31 mouse cellular contexts compared by ENCODE assay signal in genomic region chr7:84387826-84388225, GRCm38 (mm10). TPM values are rescaled to one million over a fixed set of nuclear protein-coding genes. Genes with fewer than 3 reads are reported as not detected.
DNase-seq lines count a peak whose midpoint lies in the region; ATAC-seq lines count a peak whose summit lies in the region.
"Had no signal": no experiment of that assay in that cellular context is flagged by ENCODE, and none has a peak within 500 bp of the region (broad histone marks: within the 10 kb centered on the region; RNA-seq: fewer than 3 reads in every experiment).

No protein-coding gene starts in this region.

- peak; percentile 40 to 82 for DNase-seq in adrenal gland, adult (ENCODE audit: inconsistent age in 2 of 2, low spot score in 1 of 2)
- DNase-seq in adrenal gland, postnatal 4 days (ENCODE audit: low spot score in 2 of 2): no peak
- peak; percentile 12 for DNase-seq in midbrain, embryonic 11.5 days (ENCODE audit: low spot score, missing footprints)
- peak; percentile 53 for DNase-seq in adrenal gland, postnatal 14 days
- DNase-seq in layer of hippocampus, postnatal 25 days (ENCODE audit: extremely low spot score in 1 of 2, low spot score in 1 of 2): no peak
- DNase-seq in embryonic facial prominence, embryonic 10.5 days (ENCODE audit: low spot score): no peak
- DNase-seq: B cell, adult 2 months; cerebellum, adult 11-12 months; cerebellum, adult 8-10 months; cerebellum, postnatal 10 days; cerebellum, postnatal 36 days; embryo, embryonic 11 days; gastrocnemius, postnatal 25 days; heart, adult 2 months; heart, postnatal 10 days; heart, postnatal 36 days; kidney, adult 18-20 months had no signal

- H3K4me2 ChIP-seq in midbrain, embryonic 11.5 days: no peak overlapping the region
- H3K4me2 ChIP-seq in midbrain, embryonic 13.5 days (replicated peaks): no peak overlapping the region
- no peak overlapping the region for H3K4me2 ChIP-seq in kidney, embryonic 14.5 days (replicated peaks; ENCODE audit: low read depth, low read length)
- H3K4me2 ChIP-seq: forebrain, embryonic 15.5 days; heart, embryonic 12.5 days; heart, embryonic 15.5 days; hindbrain, embryonic 13.5 days had no signal

- H3K4me3 ChIP-seq in midbrain, embryonic 11.5 days (ENCODE audit: low read depth, low read length): no peak overlapping the region
- no peak overlapping the region for H3K4me3 ChIP-seq in midbrain, embryonic 13.5 days (replicated peaks)
- no peak overlapping the region for H3K4me3 ChIP-seq in kidney, embryonic 14.5 days (ENCODE audit: low read length)
- H3K4me3 ChIP-seq in embryonic facial prominence, embryonic 10.5 days: no peak overlapping the region
- H3K4me3 ChIP-seq: forebrain, embryonic 10.5 days; forebrain, embryonic 15.5 days; heart, adult 2 months; heart, embryonic 12.5 days; heart, embryonic 15.5 days; hindbrain, embryonic 10.5 days; hindbrain, embryonic 13.5 days had no signal

- no peak for ATAC-seq in midbrain, embryonic 11.5 days (ENCODE audit: low FRiP score)
- no peak for ATAC-seq in midbrain, embryonic 13.5 days
- ATAC-seq in kidney, embryonic 14.5 days (ENCODE audit: low FRiP score, low TSS enrichment): no peak
- ATAC-seq: forebrain, embryonic 15.5 days; hindbrain, postnatal 0 days; inflammation-experienced regulatory T-cells, adult 6 months; intestine, embryonic 16.5 days; Patski had no signal

- H3K27me3 ChIP-seq in midbrain, embryonic 11.5 days (ENCODE audit: control insufficient read depth, insufficient read depth, low read length): no peaks in the 10 kb centered on the region
- H3K27me3 ChIP-seq in midbrain, embryonic 13.5 days: no peaks in the 10 kb centered on the region
- no peaks in the 10 kb centered on the region for H3K27me3 ChIP-seq in kidney, embryonic 14.5 days (ENCODE audit: control insufficient read depth, insufficient read depth, low read length)
- no peaks in the 10 kb centered on the region for H3K27me3 ChIP-seq in embryonic facial prominence, embryonic 10.5 days (replicated peaks; ENCODE audit: low read depth, poor library complexity, severe bottlenecking)
- H3K27me3 ChIP-seq: CH12.LX; forebrain, embryonic 15.5 days; heart, embryonic 12.5 days; heart, embryonic 15.5 days; hindbrain, embryonic 13.5 days; Patski had no signal

- no peak overlapping the region for H3K9ac ChIP-seq in midbrain, embryonic 11.5 days (ENCODE audit: low read length)
- H3K9ac ChIP-seq in midbrain, embryonic 13.5 days (replicated peaks): no peak overlapping the region
- no peak overlapping the region for H3K9ac ChIP-seq in kidney, embryonic 14.5 days (ENCODE audit: low read depth, low read length)
- H3K9ac ChIP-seq: forebrain, embryonic 15.5 days; heart, embryonic 12.5 days; heart, embryonic 15.5 days; hindbrain, embryonic 13.5 days had no signal

- 88% methylated on average over 3 of the region's 3 CpGs for WGBS in midbrain, embryonic 11.5 days
- 86% methylated on average over 3 of the region's 3 CpGs for WGBS in midbrain, embryonic 13.5 days
- 74% methylated on average over 3 of the region's 3 CpGs for WGBS in kidney, embryonic 14.5 days
- 83% methylated on average over 3 of the region's 3 CpGs for WGBS in embryonic facial prominence, embryonic 10.5 days

- H3K36me3 ChIP-seq in midbrain, embryonic 11.5 days (ENCODE audit: control insufficient read depth, insufficient read depth, low read length): no peaks in the 10 kb centered on the region
- 0 out of 2 replicates have a peak, but pooled peaks cover 3% of the 10 kb centered on the region for H3K36me3 ChIP-seq in midbrain, embryonic 13.5 days
- no peaks in the 10 kb centered on the region for H3K36me3 ChIP-seq in kidney, embryonic 14.5 days (ENCODE audit: control insufficient read depth, insufficient read depth, low read length)
- H3K36me3 ChIP-seq in embryonic facial prominence, embryonic 10.5 days (replicated peaks): no peaks in the 10 kb centered on the region
- H3K36me3 ChIP-seq: forebrain, embryonic 15.5 days; G1E; heart, embryonic 12.5 days; heart, embryonic 15.5 days; hindbrain, embryonic 10.5 days; hindbrain, embryonic 13.5 days had no signal

- H3K4me1 ChIP-seq in midbrain, embryonic 11.5 days (ENCODE audit: control insufficient read depth, insufficient read depth, low read length): no peaks in the 10 kb centered on the region
- no peaks in the 10 kb centered on the region for H3K4me1 ChIP-seq in midbrain, embryonic 13.5 days (replicated peaks)
- H3K4me1 ChIP-seq in kidney, embryonic 14.5 days (ENCODE audit: control insufficient read depth, insufficient read depth, low read length): no peaks in the 10 kb centered on the region
- no peaks in the 10 kb centered on the region for H3K4me1 ChIP-seq in embryonic facial prominence, embryonic 10.5 days
- H3K4me1 ChIP-seq: forebrain, embryonic 10.5 days; forebrain, embryonic 15.5 days; heart, embryonic 12.5 days; heart, embryonic 15.5 days; hindbrain, embryonic 10.5 days had no signal

- H3K27ac ChIP-seq in midbrain, embryonic 11.5 days (ENCODE audit: low read depth, low read length): no peak overlapping the region
- no peak overlapping the region for H3K27ac ChIP-seq in midbrain, embryonic 13.5 days
- H3K27ac ChIP-seq in kidney, embryonic 14.5 days (ENCODE audit: low read depth, low read length): no peak overlapping the region
- H3K27ac ChIP-seq in embryonic facial prominence, embryonic 10.5 days (replicated peaks): no peak overlapping the region
- H3K27ac ChIP-seq: forebrain, embryonic 10.5 days; forebrain, embryonic 15.5 days; heart, adult 2 months; heart, embryonic 15.5 days; hindbrain, embryonic 10.5 days; hindbrain, embryonic 13.5 days; hindbrain, postnatal 0 days had no signal

- H3K9me3 ChIP-seq in midbrain, embryonic 11.5 days (ENCODE audit: control insufficient read depth, low read length): no peaks in the 10 kb centered on the region
- H3K9me3 ChIP-seq in midbrain, embryonic 13.5 days: no peaks in the 10 kb centered on the region
- H3K9me3 ChIP-seq in kidney, embryonic 14.5 days (ENCODE audit: control insufficient read depth, low read length): no peaks in the 10 kb centered on the region
- no peaks in the 10 kb centered on the region for H3K9me3 ChIP-seq in embryonic facial prominence, embryonic 10.5 days
- H3K9me3 ChIP-seq: forebrain, embryonic 10.5 days; forebrain, embryonic 15.5 days; G1E; heart, embryonic 12.5 days; heart, embryonic 15.5 days; hindbrain, embryonic 10.5 days; hindbrain, embryonic 13.5 days had no signal

RNA-seq across cellular contexts. Expression of gene Arnt2, which starts 22.1 kb away (rescaled TPM):
- total RNA-seq in adrenal gland, postnatal 4 days (2021): 10 to 100 TPM; 57.8 to 62.5 TPM
- polyA plus RNA-seq in midbrain, embryonic 11.5 days (2014; fragmentation: Nextera tagmentation; extraction: Ambion mirVana): 34.9 and 36.4 TPM in 2 replicates
- polyA plus RNA-seq in midbrain, embryonic 13.5 days (2015; fragmentation: Nextera tagmentation; extraction: Ambion mirVana): 74.5 and 77.1 TPM in 2 replicates
- total RNA-seq in adrenal gland, postnatal 14 days (2021): 30.9 and 37.2 TPM in 2 replicates
- polyA plus RNA-seq in kidney, embryonic 14.5 days (2014; fragmentation: Nextera tagmentation; extraction: Ambion mirVana): 8.6 and 10.5 TPM in 2 replicates
- 100 to 1,000 TPM; 157 to 163 TPM for total RNA-seq in layer of hippocampus, postnatal 25 days (2021)
- 20.7 and 22.2 TPM in 2 replicates for polyA plus RNA-seq in embryonic facial prominence, embryonic 10.5 days (2016; fragmentation: Nextera tagmentation; extraction: Ambion mirVana)
- polyA plus RNA-seq: G1E had no signal

Comparison
In these comparisons a context has a peak if more than half of its experiments do, and no peak if none do; other contexts are left out.
1. DNase-seq: peak in adrenal gland, adult (2 of 2), midbrain, embryonic 11.5 days (single experiment) and adrenal gland, postnatal 14 days (single experiment); none in adrenal gland, postnatal 4 days (0 of 2), layer of hippocampus, postnatal 25 days (0 of 2) and embryonic facial prominence, embryonic 10.5 days (single experiment).